Mouse (Mus musculus) midbrain, postnatal 0 days (tissue): ENCODE results near the gene Fam47e. TPM values are rescaled to one million over a fixed set of nuclear protein-coding genes. Genes with fewer than 3 reads are reported as not detected.
"Not testable (repeated sequence)": the region's sequence is repeated elsewhere in the genome, so short reads cannot be mapped to it uniquely, and the experiment has no call there.

Experiments
- ATAC-seq: fragments of 200-750 bp; cut with Nextera tagmentation; 2 replicates; pipeline ENCODE4 v1.8.0; 2017; ENCODE audit warnings: moderate number of reproducible peaks, mild to moderate bottlenecking, moderate TSS enrichment, moderate library complexity; ENCODE audit not compliant: low FRiP score
- DNase-seq: peaks from one replicate; pipeline ENCODE4 v3.0.0-alpha.2; 2015; ENCODE audit warnings: low spot score
- H3K27ac ChIP-seq: fragments of 300-500 bp; sonication (generic); 2 replicates; pipeline ENCODE4 v1.5.1; 2014; ENCODE audit warnings: low read depth, mild to moderate bottlenecking, low read length, mixed read lengths
- H3K27me3 ChIP-seq: fragments of 300-500 bp; sonication (generic); 2 replicates; pipeline ENCODE4 v1.6.1; 2014; ENCODE audit warnings: low read length, control low read depth, mixed read lengths; ENCODE audit not compliant: insufficient read depth
- H3K36me3 ChIP-seq: fragments of 300-500 bp; sonication (generic); 2 replicates; pipeline ENCODE4 v1.6.1; 2014; ENCODE audit warnings: low read length, control low read depth, mixed read lengths; ENCODE audit not compliant: insufficient read depth
- H3K4me1 ChIP-seq: fragments of 300-500 bp; sonication (generic); 2 replicates; pipeline ENCODE4 v1.6.1; 2014; ENCODE audit warnings: mild to moderate bottlenecking, control low read depth, antibody characterized with exemption, low read length, mixed read lengths; ENCODE audit not compliant: insufficient read depth
- H3K4me2 ChIP-seq: fragments of 300-500 bp; sonication (generic); 2 replicates; pipeline ENCODE4 v1.6.1; 2014; ENCODE audit warnings: low read depth, mild to moderate bottlenecking, low read length, mixed read lengths; ENCODE audit not compliant: poor library complexity, severe bottlenecking
- H3K4me3 ChIP-seq: fragments of 300-500 bp; sonication (generic); 2 replicates; pipeline ENCODE4 v1.5.1; 2014; ENCODE audit warnings: low read depth, mild to moderate bottlenecking, low read length, moderate library complexity
- H3K9ac ChIP-seq: fragments of 300-500 bp; sonication (generic); replicated peaks from 2 replicates; pipeline ENCODE4 v1.6.1; 2014; ENCODE audit warnings: mild to moderate bottlenecking, low read length, moderate library complexity, mixed read lengths; ENCODE audit not compliant: poor library complexity, severe bottlenecking
- H3K9me3 ChIP-seq: fragments of 300-500 bp; sonication (generic); 2 replicates; pipeline ENCODE4 v1.6.1; 2016; ENCODE audit warnings: low read length, control low read depth
- CTCF ChIP-seq: IDR thresholded peaks from 2 replicates; pipeline ENCODE4 v1.5.1; 2016; ENCODE audit warnings: antibody characterized with exemption, mild to moderate bottlenecking
- WGBS: fragments of 180-500 bp; shearing (Covaris S2); extraction: QIAGEN DNeasy Blood & Tissue Kit; methylation state at CpG from one replicate; pipeline ENCODE4 v1.1.7; 2014; 5-methylcytosine and 5-hydroxymethylcytosine counted together
- polyA plus RNA-seq: library from polyadenylated mRNA; unstranded; fragments of >200 nt; fragmentation: Nextera tagmentation; extraction: Ambion mirVana; gene quantifications from 2 replicates; pipeline ENCODE4 v1.2.1, GENCODE M21; 2015
- total RNA-seq: library from RNA; depleted of rRNA; stranded (reverse); fragments of >200 nt; gene quantifications from 2 replicates; pipeline ENCODE4 v1.2.3, GENCODE M21; 2014

Gene Fam47e
- total and polyA plus RNA-seq, 2 experiments from 2014 or later: 1.5 to 1.9 TPM

- ATAC-seq: no peak
- no peak for TF ChIP-seq CTCF
- H3K27ac ChIP-seq: no peak overlapping the region
- no peaks in the 10 kb centered on the region for H3K27me3 ChIP-seq
- no peak for DNase-seq
- no peaks in the 10 kb centered on the region for H3K36me3 ChIP-seq
- no peak overlapping the region for H3K4me3 ChIP-seq
- WGBS: 80% methylated on average over 5 of the region's 5 CpGs
- no peak overlapping the region for H3K4me2 ChIP-seq
- H3K9ac ChIP-seq: no peak overlapping the region
- H3K4me1 ChIP-seq: no peaks in the 10 kb centered on the region
- no peaks in the 10 kb centered on the region for H3K9me3 ChIP-seq
Measured at GRCm38 (mm10) chr5:92512066-92512465, 42.8 kb upstream of the Fam47e start.

- 88% methylated on average over 2 of the region's 2 CpGs for WGBS
- H3K4me2 ChIP-seq, DNase-seq, H3K4me1 ChIP-seq, H3K9ac ChIP-seq, H3K4me3 ChIP-seq, H3K9me3 ChIP-seq, ATAC-seq, H3K27me3 ChIP-seq, H3K27ac ChIP-seq, H3K36me3 ChIP-seq: not testable (repeated sequence)
Measured at GRCm38 (mm10) chr5:92521131-92521530, 33.7 kb upstream of the Fam47e start.

GRCm38 (mm10) chr5:92524821-92525258 lies 30.0 kb upstream of the Fam47e start:
- WGBS: 75% methylated on average over 6 of the region's 6 CpGs
- Histone ChIP-seq H3K4me3 (no peak overlapping the region), H3K4me2 (no peak overlapping the region), H3K36me3 (no peaks in the 10 kb centered on the region), H3K27ac (no peak overlapping the region), H3K9ac (no peak overlapping the region), H3K27me3 (no peaks in the 10 kb centered on the region), H3K4me1 (no peaks in the 10 kb centered on the region), H3K9me3 (no peaks in the 10 kb centered on the region)
- ATAC-seq (no peak), DNase-seq (no peak)
- TF ChIP-seq CTCF: no peak

GRCm38 (mm10) chr5:92539698-92540097 lies 15.2 kb upstream of the Fam47e start:
- no peak overlapping the region for H3K4me3 ChIP-seq
- no peaks in the 10 kb centered on the region for H3K27me3 ChIP-seq
- no peak overlapping the region for H3K4me2 ChIP-seq
- no peak for ATAC-seq
- no peak overlapping the region for H3K9ac ChIP-seq
- H3K36me3 ChIP-seq: no peaks in the 10 kb centered on the region
- no peaks in the 10 kb centered on the region for H3K9me3 ChIP-seq
- TF ChIP-seq CTCF: no peak
- no peaks in the 10 kb centered on the region for H3K4me1 ChIP-seq
- no peak overlapping the region for H3K27ac ChIP-seq
- peak; percentile 55 for DNase-seq
- WGBS: 72% methylated on average over 4 of the region's 4 CpGs

DNA sequence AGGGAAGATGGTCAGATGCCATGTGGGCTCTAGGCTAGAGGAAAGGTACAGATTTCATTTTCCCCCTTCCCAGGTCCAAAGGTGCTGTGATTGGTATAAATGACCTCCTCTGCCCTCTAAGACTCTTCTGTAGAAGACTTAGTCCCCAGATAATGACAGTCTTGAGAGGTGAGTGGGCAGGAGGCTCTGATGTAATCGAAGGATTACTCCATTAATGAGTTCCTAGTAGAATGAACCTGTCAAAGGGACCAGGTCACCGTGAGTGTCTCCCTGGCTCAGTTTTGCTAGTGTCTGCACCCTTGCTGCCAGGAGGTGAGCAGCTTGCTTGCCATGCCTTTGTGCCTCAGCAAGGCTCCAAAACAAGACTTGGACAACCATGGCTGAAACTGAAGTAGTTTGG lies 2.3 kb upstream of the Fam47e start:
- 94% methylated on average over 2 of the region's 2 CpGs for WGBS
- no peak for TF ChIP-seq CTCF
- ATAC-seq: no peak

DNA sequence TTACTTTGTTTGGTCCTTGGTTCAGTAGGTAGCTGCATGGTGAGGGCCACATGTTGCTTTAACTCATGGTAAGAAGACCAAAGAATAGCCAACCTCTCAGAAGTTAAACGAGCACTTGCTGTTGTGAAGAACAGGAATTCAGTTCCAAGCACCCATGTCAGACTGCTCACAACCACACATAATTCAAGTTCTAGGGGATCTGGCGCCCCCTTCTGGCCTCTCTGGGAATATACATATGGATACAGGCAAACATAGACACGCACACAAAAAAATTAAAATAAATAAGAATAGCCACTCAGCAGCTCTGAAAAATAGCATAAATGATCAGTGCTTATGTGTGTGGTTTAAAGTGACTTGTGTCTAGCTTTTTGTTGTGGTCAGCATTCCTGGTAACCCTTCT lies 930 bp upstream of the Fam47e start:
- peak; percentile 45 for TF ChIP-seq CTCF
- no peak overlapping the region for H3K4me2 ChIP-seq
- WGBS: 69% methylated on average over 3 of the region's 3 CpGs
- no peaks in the 10 kb centered on the region for H3K9me3 ChIP-seq
- H3K27me3 ChIP-seq: no peaks in the 10 kb centered on the region
- H3K4me3 ChIP-seq: no peak overlapping the region
- no peak overlapping the region for H3K27ac ChIP-seq
- no peaks in the 10 kb centered on the region for H3K4me1 ChIP-seq
- H3K9ac ChIP-seq: no peak overlapping the region
- no peaks in the 10 kb centered on the region for H3K36me3 ChIP-seq
- no peak for ATAC-seq
- DNase-seq: no peak

More for the DNA sequence above, 2.3 kb upstream of the Fam47e start:
- no peaks in the 10 kb centered on the region for H3K27me3 ChIP-seq
- DNase-seq: no peak
- no peaks in the 10 kb centered on the region for H3K9me3 ChIP-seq
- no peaks in the 10 kb centered on the region for H3K36me3 ChIP-seq
- no peak overlapping the region for H3K4me2 ChIP-seq
- H3K9ac ChIP-seq: no peak overlapping the region
- no peak overlapping the region for H3K27ac ChIP-seq
- H3K4me3 ChIP-seq: no peak overlapping the region
- no peaks in the 10 kb centered on the region for H3K4me1 ChIP-seq
